Mouse (Mus musculus) MEL (cell line): ENCODE measurements around the gene Tmem95. TPM values are rescaled to one million over a fixed set of nuclear protein-coding genes. Genes with fewer than 3 reads are reported as not detected.

Experiments
- DNase-seq: peaks from one replicate; pipeline ENCODE4 v3.0.0; 2011; ENCODE audit warnings: low read depth, low spot score
- H3K27ac ChIP-seq: 2 replicates; pipeline ENCODE4 v1.5.1; 2012; ENCODE audit warnings: low read depth, mild to moderate bottlenecking, control low read depth, low read length, moderate library complexity; ENCODE audit not compliant: control insufficient read depth
- H3K27me3 ChIP-seq, 2 experiments: fragments of 150-350 bp in 1 of 2; sonication (generic) in 1 of 2; 2 replicates each; pipeline ENCODE4 v1.6.1; 2012; ENCODE audit warnings: low read length in 2 of 2, mild to moderate bottlenecking in 2 of 2, improper control_type of control experiment in 1 of 2, moderate library complexity in 1 of 2; ENCODE audit not compliant: insufficient read depth in 2 of 2, control insufficient read depth in 1 of 2
- H3K36me3 ChIP-seq, 2 experiments: 2 replicates each; pipeline ENCODE4 v1.6.1; 2012 to 2014; ENCODE audit warnings: low read length in 2 of 2, improper control_type of control experiment in 1 of 2, inconsistent platforms in 1 of 2, mild to moderate bottlenecking in 1 of 2; ENCODE audit not compliant: insufficient read depth in 2 of 2, control insufficient read depth in 1 of 2
- H3K4me1 ChIP-seq, 2 experiments: fragments of 150-350 bp in 1 of 2; sonication (generic) in 1 of 2; 2 replicates each; pipeline ENCODE4 v1.6.1; 2012; ENCODE audit warnings: low read length in 2 of 2, improper control_type of control experiment in 1 of 2, mild to moderate bottlenecking in 1 of 2; ENCODE audit not compliant: insufficient read depth in 2 of 2, control insufficient read depth in 1 of 2
- H3K4me3 ChIP-seq, 2 experiments: fragments of 150-350 bp in 1 of 2; sonication (generic) in 1 of 2; 2 replicates each; pipeline ENCODE4 v1.5.1; 2012; ENCODE audit warnings: low read depth in 2 of 2, low read length in 2 of 2, mild to moderate bottlenecking in 2 of 2, moderate library complexity in 2 of 2, control low read depth in 1 of 2, improper control_type of control experiment in 1 of 2; ENCODE audit not compliant: control insufficient read depth in 1 of 2, insufficient read depth in 1 of 2
- H3K79me2 ChIP-seq: 2 replicates; pipeline ENCODE4 v1.6.1; 2012; ENCODE audit warnings: mild to moderate bottlenecking, low read length, moderate library complexity; ENCODE audit not compliant: control insufficient read depth, poor library complexity, insufficient read depth
- H3K9ac ChIP-seq: 2 replicates; pipeline ENCODE4 v1.6.1; 2012; ENCODE audit warnings: low read depth, mild to moderate bottlenecking, control low read depth, low read length, moderate library complexity; ENCODE audit not compliant: control insufficient read depth, poor library complexity, severe bottlenecking
- H3K9me3 ChIP-seq: fragments of 150-350 bp; sonication (generic); replicated peaks from 2 replicates; pipeline ENCODE4 v1.6.1; 2012; ENCODE audit warnings: mild to moderate bottlenecking, low read length, improper control_type of control experiment, moderate library complexity; ENCODE audit not compliant: insufficient read depth
- CHD2 ChIP-seq: IDR thresholded peaks from 2 replicates; pipeline ENCODE4 v1.6.1; 2011; ENCODE audit warnings: low read length, improper control_type of control experiment
- ELF1 ChIP-seq: IDR thresholded peaks from 2 replicates; pipeline ENCODE4 v1.6.1; 2014; ENCODE audit warnings: low read depth, mild to moderate bottlenecking, inconsistent platforms, low read length, improper control_type of control experiment, moderate library complexity
- EP300 ChIP-seq, 2 experiments: IDR thresholded peaks; 2 replicates each; pipeline ENCODE4 v1.6.1; 2011; ENCODE audit warnings: improper control_type of control experiment in 2 of 2, low read length in 2 of 2, low read depth in 1 of 2, mild to moderate bottlenecking in 1 of 2
- GATA1 ChIP-seq: IDR thresholded peaks from 2 replicates; pipeline ENCODE4 v1.6.1; 2011; ENCODE audit warnings: low read depth, low read length, improper control_type of control experiment
- HCFC1 ChIP-seq: IDR thresholded peaks from 2 replicates; pipeline ENCODE4 v1.6.1; 2012; ENCODE audit warnings: low read depth, mild to moderate bottlenecking, inconsistent platforms, low read length, improper control_type of control experiment, moderate library complexity
- KAT2A ChIP-seq: conservative IDR thresholded peaks from 2 replicates; pipeline ENCODE4 v1.6.1; 2012; ENCODE audit warnings: low read depth, low read length, improper control_type of control experiment, inconsistent platforms
- MAFK ChIP-seq: IDR thresholded peaks from 2 replicates; pipeline ENCODE4 v1.6.1; 2011; ENCODE audit warnings: low read depth, mild to moderate bottlenecking, low read length, improper control_type of control experiment, borderline replicate concordance
- MEF2A ChIP-seq: IDR thresholded peaks from 2 replicates; pipeline ENCODE4 v1.6.1; 2014; ENCODE audit warnings: low read depth, mild to moderate bottlenecking, inconsistent platforms, low read length, improper control_type of control experiment; ENCODE audit not compliant: poor library complexity, insufficient replicate concordance, severe bottlenecking; ENCODE audit errors: extremely low read depth
- MYB ChIP-seq: IDR thresholded peaks from 2 replicates; pipeline ENCODE4 v1.6.1; 2011; ENCODE audit warnings: mild to moderate bottlenecking, low read depth, low read length, improper control_type of control experiment
- POLR2AphosphoS2 ChIP-seq: IDR thresholded peaks from 2 replicates; pipeline ENCODE4 v1.6.1; 2011; ENCODE audit warnings: low read length, improper control_type of control experiment
- RCOR1 ChIP-seq: IDR thresholded peaks from 2 replicates; pipeline ENCODE4 v1.6.1; 2012; ENCODE audit warnings: low read depth, mild to moderate bottlenecking, inconsistent platforms, low read length, improper control_type of control experiment
- SIN3A ChIP-seq: IDR thresholded peaks from 2 replicates; pipeline ENCODE4 v1.6.1; 2012; ENCODE audit warnings: low read length, improper control_type of control experiment, inconsistent platforms
- TAL1 ChIP-seq: IDR thresholded peaks from 2 replicates; pipeline ENCODE4 v1.6.1; 2012; ENCODE audit warnings: mild to moderate bottlenecking, inconsistent platforms, low read length, moderate library complexity, mixed read lengths
- TCF12 ChIP-seq: IDR thresholded peaks from 2 replicates; pipeline ENCODE4 v1.6.1; 2014; ENCODE audit warnings: low read depth, mild to moderate bottlenecking, inconsistent platforms, low read length, improper control_type of control experiment, moderate library complexity
- ZC3H11A ChIP-seq: IDR thresholded peaks from 2 replicates; pipeline ENCODE4 v1.6.1; 2012; ENCODE audit warnings: low read depth, mild to moderate bottlenecking, inconsistent platforms, low read length, improper control_type of control experiment
- ZMIZ1 ChIP-seq: IDR thresholded peaks from 2 replicates; pipeline ENCODE4 v1.6.1; 2012; ENCODE audit warnings: low read depth, mild to moderate bottlenecking, inconsistent platforms, low read length, improper control_type of control experiment, moderate library complexity
- ZNF384 ChIP-seq: IDR thresholded peaks from 2 replicates; pipeline ENCODE4 v1.6.1; 2012; ENCODE audit warnings: low read depth, mild to moderate bottlenecking, inconsistent platforms, low read length, improper control_type of control experiment
- polyA plus RNA-seq, 2 experiments: library from polyadenylated mRNA; stranded (reverse) in 1 of 2; unstranded in 1 of 2; fragments of >175 nt in 1 of 2; fragments of >200 nt in 1 of 2; gene quantifications; 2 replicates each; pipeline versions ENCODE4 v1.2.1 to v1.2.4; 2012; ENCODE audit warnings: low replicate concordance in 2 of 2, low read depth in 1 of 2; ENCODE audit not compliant: insufficient read length in 2 of 2, insufficient read depth in 1 of 2, missing spikeins in 1 of 2
- total RNA-seq: library from RNA; depleted of rRNA; stranded (reverse); fragments of 300-350 nt; gene quantifications from 2 replicates; pipeline ENCODE4 v1.2.3, GENCODE M21; 2012

The Tmem95 gene
- total and polyA plus RNA-seq, 3 experiments = not detected

GRCm38 (mm10) chr11:69910177-69910576 is 32.4 kb upstream of the Tmem95 start:
- Histone ChIP-seq H3K9me3 (no peaks in the 10 kb centered on the region), H3K36me3 (peaks cover 9 to 13% of the 10 kb centered on the region in 2 experiments; a peak in 3 of 4 replicates), H3K4me3 (no peak overlapping the region), H3K4me1 (peaks cover 0 to 15% of the 10 kb centered on the region in 2 experiments; a peak in 2 of 4 replicates), H3K9ac (no peak overlapping the region), H3K27ac (no peak overlapping the region), H3K79me2 (peaks cover 12% of the 10 kb centered on the region), H3K27me3 (no peaks in the 10 kb centered on the region)
- no peak for TF ChIP-seq MAFK
- TF ChIP-seq MEF2A = no peak
- no peak for TF ChIP-seq GATA1
- no peak for TF ChIP-seq TAL1
- no peak for TF ChIP-seq ZMIZ1
- TF ChIP-seq POLR2AphosphoS2 = no peak
- TF ChIP-seq ZC3H11A = no peak
- TF ChIP-seq SIN3A = no peak
- no peak for TF ChIP-seq ZNF384
- TF ChIP-seq HCFC1 = no peak
- no peak for TF ChIP-seq KAT2A
- no peak for DNase-seq

- peaks cover 3% of the 10 kb centered on the region for H3K79me2 ChIP-seq
- peaks cover 0 to 11% of the 10 kb centered on the region in 2 experiments; a peak in 2 of 4 replicates for H3K4me1 ChIP-seq
- peaks cover 4 to 13% of the 10 kb centered on the region in 2 experiments; a peak in 2 of 4 replicates for H3K36me3 ChIP-seq
- H3K4me3 ChIP-seq = no peak overlapping the region
- no peak overlapping the region for H3K9ac ChIP-seq
- no peak for DNase-seq
- H3K9me3 ChIP-seq = no peaks in the 10 kb centered on the region
- H3K27ac ChIP-seq = no peak overlapping the region
- no peak for TF ChIP-seq RCOR1
- no peak for TF ChIP-seq TCF12
- no peak for TF ChIP-seq ELF1
- TF ChIP-seq EP300 (IDR thresholded peaks at IDR 0.05; ENCODE audit: low read depth in 1 of 2, low read length in 2 of 2) = no peak
- no peak for TF ChIP-seq CHD2
- TF ChIP-seq MYB = no peak
- H3K27me3 ChIP-seq = no peaks in the 10 kb centered on the region
These were observed 31.4 kb upstream of the Tmem95 start for GRCm38 (mm10) chr11:69909174-69909573.
